Mouse (Mus musculus): ENCODE data around the gene Olfr715b. TPM values are rescaled to one million over a fixed set of nuclear protein-coding genes. Genes with fewer than 3 reads are reported as not detected.

Olfr715b gene
- not detected for polyA plus RNA-seq (2014; fragmentation: Illumina TruSeq; extraction: RNeasy Lipid Tissue Mini Kit (QIAGEN cat#74804); ENCODE audit: low read depth, low replicate concordance)

GRCm38 (mm10) chr7:107110269-107110668 lies at the start of gene Olfr715b:
Gene Olfr715b, minus strand, starts transcription at chr7:107110369.

GRCm38 (mm10) chr7:107138027-107138426 lies 27.9 kb upstream of the Olfr715b start, which contains the start of gene Olfr716:
Gene Olfr716, plus strand, starts transcription at chr7:107138327.

GRCm38 (mm10) chr7:107130983-107131382 lies 20.8 kb upstream of the Olfr715b start, which contains the start of gene Olfr715:
Gene Olfr715, minus strand, starts transcription at chr7:107131083.

GRCm38 (mm10) chr7:107092920-107093319 lies 17.2 kb downstream of the Olfr715b start, which contains the start of gene Olfr17:
Gene Olfr17, plus strand, starts transcription at chr7:107093220.

GRCm38 (mm10) chr7:107070681-107071080 lies 39.5 kb downstream of the Olfr715b start, which contains the start of gene Olfr714:
Gene Olfr714, plus strand, starts transcription at chr7:107070981.

Other genes with a start within 250 kb of the Olfr715b start
- not detected for gene Olfr704, start 247.2 kb downstream of the Olfr715b start, polyA plus RNA-seq (2014; fragmentation: Illumina TruSeq; extraction: RNeasy Lipid Tissue Mini Kit (QIAGEN cat#74804); ENCODE audit: low read depth, low replicate concordance)
- not detected for gene Olfr705, start 233.5 kb downstream of the Olfr715b start, polyA plus RNA-seq (2014; fragmentation: Illumina TruSeq; extraction: RNeasy Lipid Tissue Mini Kit (QIAGEN cat#74804); ENCODE audit: low read depth, low replicate concordance)
- gene Olfr706, start 222.2 kb downstream of the Olfr715b start, polyA plus RNA-seq (2014; fragmentation: Illumina TruSeq; extraction: RNeasy Lipid Tissue Mini Kit (QIAGEN cat#74804); ENCODE audit: low read depth, low replicate concordance) = not detected
- gene Olfr707, start 209.1 kb downstream of the Olfr715b start, polyA plus RNA-seq (2014; fragmentation: Illumina TruSeq; extraction: RNeasy Lipid Tissue Mini Kit (QIAGEN cat#74804); ENCODE audit: low read depth, low replicate concordance) = not detected
- gene Olfr1532-ps1, start 202.4 kb downstream of the Olfr715b start, polyA plus RNA-seq (2014; fragmentation: Illumina TruSeq; extraction: RNeasy Lipid Tissue Mini Kit (QIAGEN cat#74804); ENCODE audit: low read depth, low replicate concordance) = not detected
- gene Olfr709-ps1, start 178.2 kb downstream of the Olfr715b start, polyA plus RNA-seq (2014; fragmentation: Illumina TruSeq; extraction: RNeasy Lipid Tissue Mini Kit (QIAGEN cat#74804); ENCODE audit: low read depth, low replicate concordance) = not detected
- gene Olfr710, start 162.1 kb downstream of the Olfr715b start, polyA plus RNA-seq (2014; fragmentation: Illumina TruSeq; extraction: RNeasy Lipid Tissue Mini Kit (QIAGEN cat#74804); ENCODE audit: low read depth, low replicate concordance) = not detected
- gene Olfr6, start 146.4 kb downstream of the Olfr715b start, polyA plus RNA-seq (2014; fragmentation: Illumina TruSeq; extraction: RNeasy Lipid Tissue Mini Kit (QIAGEN cat#74804); ENCODE audit: low read depth, low replicate concordance) = not detected
- gene Olfr711, start 134.9 kb downstream of the Olfr715b start, polyA plus RNA-seq (2014; fragmentation: Illumina TruSeq; extraction: RNeasy Lipid Tissue Mini Kit (QIAGEN cat#74804); ENCODE audit: low read depth, low replicate concordance) = not detected
- not detected for gene Olfr2, start 104.3 kb downstream of the Olfr715b start, polyA plus RNA-seq (2014; fragmentation: Illumina TruSeq; extraction: RNeasy Lipid Tissue Mini Kit (QIAGEN cat#74804); ENCODE audit: low read depth, low replicate concordance)
- not detected for gene Olfr713, start 79.2 kb downstream of the Olfr715b start, polyA plus RNA-seq (2014; fragmentation: Illumina TruSeq; extraction: RNeasy Lipid Tissue Mini Kit (QIAGEN cat#74804); ENCODE audit: low read depth, low replicate concordance)
- not detected for gene Olfr714, start 39.4 kb downstream of the Olfr715b start, polyA plus RNA-seq (2014; fragmentation: Illumina TruSeq; extraction: RNeasy Lipid Tissue Mini Kit (QIAGEN cat#74804); ENCODE audit: low read depth, low replicate concordance)
- gene Olfr17, start 17.1 kb downstream of the Olfr715b start, polyA plus RNA-seq (2014; fragmentation: Illumina TruSeq; extraction: RNeasy Lipid Tissue Mini Kit (QIAGEN cat#74804); ENCODE audit: low read depth, low replicate concordance) = not detected
- gene Olfr715, start 20.7 kb upstream of the Olfr715b start, polyA plus RNA-seq (2014; fragmentation: Illumina TruSeq; extraction: RNeasy Lipid Tissue Mini Kit (QIAGEN cat#74804); ENCODE audit: low read depth, low replicate concordance) = not detected
- not detected for gene Olfr716, start 28.0 kb upstream of the Olfr715b start, polyA plus RNA-seq (2014; fragmentation: Illumina TruSeq; extraction: RNeasy Lipid Tissue Mini Kit (QIAGEN cat#74804); ENCODE audit: low read depth, low replicate concordance)
- not detected for gene Nlrp14, start 56.6 kb upstream of the Olfr715b start, polyA plus RNA-seq (2014; fragmentation: Illumina TruSeq; extraction: RNeasy Lipid Tissue Mini Kit (QIAGEN cat#74804); ENCODE audit: low read depth, low replicate concordance)
- gene Rbmxl2, start 99.1 kb upstream of the Olfr715b start, polyA plus RNA-seq (2014; fragmentation: Illumina TruSeq; extraction: RNeasy Lipid Tissue Mini Kit (QIAGEN cat#74804); ENCODE audit: low read depth, low replicate concordance) = not detected

All from adrenal gland, adult 10 weeks (tissue).